Mouse (Mus musculus): ENCODE results near the gene Megf11. TPM values are rescaled to one million over a fixed set of nuclear protein-coding genes. Genes with fewer than 3 reads are reported as not detected.
A peak's percentile ranks its signal among the peaks of the same experiment; 100 is the strongest.

Gene Megf11
- polyA plus RNA-seq, 1 experiment from 2014 or later: 0.51 TPM

- Histone ChIP-seq H3K4me1 (replicated peaks) (peaks cover 66% of the 10 kb centered on the region), H3K27ac (replicated peaks) (peak overlapping the region; percentile 97), H3K4me3 (replicated peaks) (no peak overlapping the region), H3K9me3 (replicated peaks) (no peaks in the 10 kb centered on the region), H3K4me2 (peak overlapping the region; percentile 58), H3K36me3 (replicated peaks) (no peaks in the 10 kb centered on the region), H3K9ac (peak overlapping the region; percentile 44), H3K27me3 (no peaks in the 10 kb centered on the region)
- ATAC-seq (ENCODE audit: insufficient read depth): peak; percentile 76
Observed at GRCm38 (mm10) chr9:64565915-64566314, 180.5 kb downstream of the Megf11 start.

- Histone ChIP-seq H3K4me1 (replicated peaks) (peaks cover 67% of the 10 kb centered on the region), H3K27ac (replicated peaks) (peak overlapping the region; percentile 97), H3K4me2 (peak overlapping the region; percentile 58), H3K4me3 (replicated peaks) (no peak overlapping the region), H3K36me3 (replicated peaks) (no peaks in the 10 kb centered on the region), H3K27me3 (no peaks in the 10 kb centered on the region), H3K9ac (peak overlapping the region; percentile 44), H3K9me3 (replicated peaks) (no peaks in the 10 kb centered on the region)
- WGBS (ENCODE audit: insufficient replicate concordance): 47% methylated on average over 2 of the region's 2 CpGs
- ATAC-seq (ENCODE audit: insufficient read depth): peak; percentile 71
Observed at GRCm38 (mm10) chr9:64566376-64566775, 180.9 kb downstream of the Megf11 start.

DNA sequence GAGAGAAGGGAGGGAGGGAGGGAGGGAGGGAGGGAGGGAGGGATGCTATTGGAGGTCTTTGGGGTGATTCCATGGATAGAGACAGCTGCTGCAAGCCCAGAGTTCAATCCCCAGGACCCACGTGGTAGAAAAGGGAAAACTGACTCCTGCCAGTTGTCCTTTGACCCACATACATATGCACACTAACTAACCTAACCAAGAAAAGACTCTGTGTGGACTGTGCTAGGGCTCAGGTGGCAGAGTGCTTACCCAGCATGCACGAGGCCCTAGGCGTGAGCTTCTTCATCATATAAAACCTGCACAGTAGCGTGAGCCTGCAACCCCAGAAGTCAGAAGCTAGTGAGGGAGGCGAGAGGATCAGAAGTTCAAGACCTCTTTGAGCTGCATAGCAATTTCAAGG, 182.1 kb downstream of the Megf11 start:
- H3K27ac ChIP-seq (replicated peaks): peak overlapping the region; percentile 97; the same call in 1 of the 2 replicates
- no peak overlapping the region for H3K9ac ChIP-seq
- H3K9me3 ChIP-seq (replicated peaks): no peaks in the 10 kb centered on the region
- WGBS (ENCODE audit: insufficient replicate concordance): 63% methylated on average over 5 of the region's 5 CpGs
- no peaks in the 10 kb centered on the region for H3K27me3 ChIP-seq
- H3K4me2 ChIP-seq: no peak overlapping the region
- no peak for ATAC-seq (ENCODE audit: insufficient read depth)
- H3K4me1 ChIP-seq (replicated peaks): peaks cover 78% of the 10 kb centered on the region
- H3K36me3 ChIP-seq (replicated peaks): no peaks in the 10 kb centered on the region
- no peak overlapping the region for H3K4me3 ChIP-seq (replicated peaks)

DNA sequence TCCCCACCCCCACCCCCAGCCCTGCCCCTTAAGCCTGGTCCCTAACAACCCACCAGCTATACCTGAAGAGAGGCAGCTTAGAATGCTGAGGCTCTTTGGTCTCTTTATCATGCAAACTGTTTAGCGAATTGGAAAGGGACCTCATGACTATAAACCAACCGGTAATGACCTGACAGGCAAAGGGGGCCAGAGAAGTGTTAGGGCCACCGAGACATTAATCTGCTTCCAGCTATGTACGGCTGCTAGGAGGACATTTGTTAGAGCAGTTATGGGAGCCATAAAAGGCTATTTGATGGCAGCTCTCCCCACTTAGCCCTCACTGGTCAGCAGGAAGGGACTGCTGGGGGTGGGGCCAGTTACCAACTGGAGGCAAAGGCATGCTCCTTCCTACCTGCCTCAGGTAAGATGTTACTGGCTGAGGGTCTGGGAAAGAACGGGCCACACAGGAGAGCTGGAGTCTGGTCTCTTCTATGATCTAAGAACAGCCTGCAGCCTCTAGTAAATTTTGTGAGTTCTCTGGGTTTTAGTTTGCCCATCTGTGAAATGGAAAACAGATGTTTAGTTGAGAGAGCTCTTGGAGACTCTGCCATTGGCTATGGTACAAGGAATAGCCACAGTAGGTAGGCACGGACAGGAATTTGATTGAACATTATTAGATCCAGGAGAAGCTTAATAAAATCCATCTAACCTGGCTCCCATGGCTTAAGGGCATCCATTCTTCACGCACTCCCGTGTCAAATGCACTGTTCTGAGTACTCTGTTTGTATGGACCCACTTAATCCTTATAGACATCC, 183.2 kb downstream of the Megf11 start:
- no peak for ATAC-seq (ENCODE audit: insufficient read depth)
- 62% methylated on average over 8 of the region's 8 CpGs for WGBS (ENCODE audit: insufficient replicate concordance)
- H3K4me3 ChIP-seq (replicated peaks): no peak overlapping the region
- H3K27me3 ChIP-seq: no peaks in the 10 kb centered on the region
- H3K27ac ChIP-seq (replicated peaks): peak overlapping the region; percentile 97; the same call in 1 of the 2 replicates
- no peak overlapping the region for H3K4me2 ChIP-seq
- no peaks in the 10 kb centered on the region for H3K9me3 ChIP-seq (replicated peaks)
- H3K36me3 ChIP-seq (replicated peaks): no peaks in the 10 kb centered on the region
- peaks cover 82% of the 10 kb centered on the region for H3K4me1 ChIP-seq (replicated peaks)
- H3K9ac ChIP-seq: no peak overlapping the region

GRCm38 (mm10) chr9:64570448-64570847, 185.0 kb downstream of the Megf11 start:
- Histone ChIP-seq H3K27me3 (no peaks in the 10 kb centered on the region), H3K9ac (no peak overlapping the region), H3K4me2 (peak overlapping the region; percentile 21), H3K4me1 (replicated peaks) (peaks cover 67% of the 10 kb centered on the region), H3K9me3 (replicated peaks) (no peaks in the 10 kb centered on the region), H3K36me3 (replicated peaks) (no peaks in the 10 kb centered on the region), H3K4me3 (replicated peaks) (no peak overlapping the region), H3K27ac (replicated peaks) (peak overlapping the region; percentile 60)
- no peak for ATAC-seq (ENCODE audit: insufficient read depth)
- WGBS (ENCODE audit: insufficient replicate concordance): 46% methylated on average over 4 of the region's 4 CpGs

- Histone ChIP-seq H3K36me3 (replicated peaks) (no peaks in the 10 kb centered on the region), H3K27ac (replicated peaks) (peak overlapping the region; percentile 80), H3K9ac (no peak overlapping the region), H3K27me3 (no peaks in the 10 kb centered on the region), H3K4me1 (replicated peaks) (peaks cover 67% of the 10 kb centered on the region), H3K4me3 (replicated peaks) (no peak overlapping the region), H3K4me2 (peak overlapping the region; percentile 21), H3K9me3 (replicated peaks) (no peaks in the 10 kb centered on the region)
- 70% methylated on average over 8 of the region's 8 CpGs for WGBS (ENCODE audit: insufficient replicate concordance)
- ATAC-seq (ENCODE audit: insufficient read depth): peak; percentile 54
Observed at GRCm38 (mm10) chr9:64571091-64571490, 185.7 kb downstream of the Megf11 start.

- Histone ChIP-seq H3K4me3 (replicated peaks) (no peak overlapping the region), H3K4me2 (no peak overlapping the region), H3K27ac (replicated peaks) (peak overlapping the region; percentile 80), H3K9me3 (replicated peaks) (no peaks in the 10 kb centered on the region), H3K36me3 (replicated peaks) (no peaks in the 10 kb centered on the region), H3K27me3 (no peaks in the 10 kb centered on the region), H3K9ac (no peak overlapping the region), H3K4me1 (replicated peaks) (peaks cover 67% of the 10 kb centered on the region)
- ATAC-seq (ENCODE audit: insufficient read depth): no peak
- WGBS (ENCODE audit: insufficient replicate concordance): 63% methylated on average over 7 of the region's 7 CpGs
Observed at GRCm38 (mm10) chr9:64572629-64573190, 187.3 kb downstream of the Megf11 start.

DNA sequence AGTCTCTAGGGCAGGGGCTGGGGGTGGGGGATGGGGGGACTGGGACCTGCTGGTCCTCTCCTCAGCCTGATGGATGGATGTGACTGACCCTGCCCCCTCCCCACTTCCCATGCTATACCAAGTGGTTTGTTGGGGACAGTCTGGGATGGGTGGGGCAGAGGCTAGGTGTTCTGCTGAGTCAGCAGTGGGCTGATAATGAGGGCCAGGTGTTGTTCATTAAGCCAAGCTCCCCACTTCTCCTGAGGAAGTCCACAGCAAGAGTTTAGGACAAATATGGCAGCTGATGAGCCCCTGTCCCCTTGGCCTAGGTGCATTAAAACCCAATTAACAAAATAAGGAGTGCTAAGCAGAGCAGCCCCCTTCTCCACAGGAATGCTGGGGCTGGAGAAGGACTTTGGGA, 190.2 kb downstream of the Megf11 start:
- ATAC-seq (ENCODE audit: insufficient read depth): no peak
- Histone ChIP-seq H3K4me2 (no peak overlapping the region), H3K9ac (no peak overlapping the region), H3K4me3 (replicated peaks) (no peak overlapping the region), H3K27ac (replicated peaks) (no peak overlapping the region), H3K4me1 (replicated peaks) (peaks cover 58% of the 10 kb centered on the region), H3K9me3 (replicated peaks) (no peaks in the 10 kb centered on the region), H3K36me3 (replicated peaks) (no peaks in the 10 kb centered on the region), H3K27me3 (no peaks in the 10 kb centered on the region)

- H3K9me3 ChIP-seq (replicated peaks): no peaks in the 10 kb centered on the region
- no peaks in the 10 kb centered on the region for H3K27me3 ChIP-seq
- no peak overlapping the region for H3K4me3 ChIP-seq (replicated peaks)
- peaks cover 54% of the 10 kb centered on the region for H3K4me1 ChIP-seq (replicated peaks)
- WGBS (ENCODE audit: insufficient replicate concordance): 77% methylated on average over 5 of the region's 5 CpGs
- no peak overlapping the region; the same call in 1 of the 2 replicates for H3K9ac ChIP-seq
- 0 out of 2 replicates have a peak overlapping the region, but pooled peaks have one; percentile 0 for H3K27ac ChIP-seq (replicated peaks)
- H3K36me3 ChIP-seq (replicated peaks): no peaks in the 10 kb centered on the region
- no peak overlapping the region for H3K4me2 ChIP-seq
- ATAC-seq (ENCODE audit: insufficient read depth): peak; percentile 49; the same call in 1 of the 2 replicates
Observed at GRCm38 (mm10) chr9:64576143-64576878, 190.9 kb downstream of the Megf11 start.

- Histone ChIP-seq H3K27ac (replicated peaks) (no peak overlapping the region), H3K4me3 (replicated peaks) (no peak overlapping the region), H3K27me3 (no peaks in the 10 kb centered on the region), H3K4me2 (no peak overlapping the region), H3K4me1 (replicated peaks) (peaks cover 46% of the 10 kb centered on the region), H3K9me3 (replicated peaks) (no peaks in the 10 kb centered on the region), H3K9ac (no peak overlapping the region), H3K36me3 (replicated peaks) (no peaks in the 10 kb centered on the region)
- no peak for ATAC-seq (ENCODE audit: insufficient read depth)
- 80% methylated on average over 3 of the region's 3 CpGs for WGBS (ENCODE audit: insufficient replicate concordance)
Observed at GRCm38 (mm10) chr9:64577156-64577555, 191.7 kb downstream of the Megf11 start.

- Histone ChIP-seq H3K9me3 (replicated peaks) (no peaks in the 10 kb centered on the region), H3K27ac (replicated peaks) (0 out of 2 replicates have a peak overlapping the region, but pooled peaks have one; percentile 11), H3K27me3 (no peaks in the 10 kb centered on the region)
Observed at GRCm38 (mm10) chr9:64578014-64578413, 192.6 kb downstream of the Megf11 start.

More at GRCm38 (mm10) chr9:64578014-64578413, 192.6 kb downstream of the Megf11 start:
- Histone ChIP-seq H3K4me2 (no peak overlapping the region), H3K4me3 (replicated peaks) (no peak overlapping the region), H3K36me3 (replicated peaks) (no peaks in the 10 kb centered on the region), H3K4me1 (replicated peaks) (peaks cover 38% of the 10 kb centered on the region), H3K9ac (no peak overlapping the region)
- no peak for ATAC-seq (ENCODE audit: insufficient read depth)
